Mouse (Mus musculus): ENCODE results near the gene Tnfrsf9. TPM values are rescaled to one million over a fixed set of nuclear protein-coding genes. Genes with fewer than 3 reads are reported as not detected.

Tnfrsf9 gene
- polyA plus RNA-seq, 1 experiment from 2014 or later: 1.5 TPM

DNA sequence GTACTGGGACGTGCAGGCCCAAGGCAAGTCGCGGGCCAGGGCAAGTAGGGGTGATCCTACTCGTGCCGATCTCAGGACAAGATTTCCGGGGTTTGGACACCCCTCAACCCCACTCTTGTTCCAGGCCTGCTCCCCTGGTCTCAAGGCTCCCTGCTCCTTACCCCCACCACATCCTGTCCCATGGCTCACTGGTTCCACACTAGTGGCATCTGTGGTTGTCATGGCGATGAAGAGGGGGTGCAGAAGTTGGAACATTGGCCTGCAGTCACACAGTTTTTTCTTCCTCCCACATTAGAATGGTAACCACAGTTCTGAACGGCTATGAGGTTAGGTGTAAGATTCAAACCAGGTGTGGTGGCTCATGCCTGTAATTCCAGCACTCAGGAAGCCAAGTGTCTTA is 6.8 kb downstream of the Tnfrsf9 start:
- Histone ChIP-seq H3K4me1 (replicated peaks) (no peaks in the 10 kb centered on the region), H3K9ac (no peak overlapping the region), H3K36me3 (no peaks in the 10 kb centered on the region), H3K4me2 (replicated peaks) (no peak overlapping the region), H3K4me3 (replicated peaks) (no peak overlapping the region), H3K27ac (no peak overlapping the region), H3K9me3 (no peaks in the 10 kb centered on the region), H3K27me3 (replicated peaks) (no peaks in the 10 kb centered on the region)
- WGBS: 75% methylated on average over 8 of the region's 8 CpGs
- 0 out of 2 replicates have a peak, but pooled peaks have one; percentile 27 for ATAC-seq

DNA sequence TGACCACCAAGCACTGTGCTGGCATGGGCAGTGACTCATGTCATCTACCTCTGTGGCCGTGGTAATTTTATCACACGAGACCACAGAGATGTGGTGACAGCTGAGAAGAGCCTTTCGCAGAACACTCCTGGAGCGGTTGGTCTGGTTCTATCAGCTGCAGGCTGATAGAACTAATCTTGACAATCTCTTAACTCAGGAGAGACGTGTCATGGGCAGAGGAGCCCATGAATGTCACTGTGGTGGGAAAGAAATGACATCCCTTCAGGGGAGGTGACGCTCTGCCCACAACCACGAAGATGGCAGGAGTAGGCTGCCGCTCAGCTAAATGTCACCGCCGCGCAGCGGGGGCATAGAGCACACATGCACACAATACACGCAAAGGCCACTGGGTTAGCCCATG is 9.9 kb downstream of the Tnfrsf9 start:
- Histone ChIP-seq H3K4me2 (replicated peaks) (no peak overlapping the region), H3K36me3 (no peaks in the 10 kb centered on the region), H3K9ac (no peak overlapping the region), H3K4me3 (replicated peaks) (no peak overlapping the region), H3K9me3 (no peaks in the 10 kb centered on the region), H3K27ac (no peak overlapping the region), H3K27me3 (replicated peaks) (no peaks in the 10 kb centered on the region; the same call in 1 of the 2 replicates), H3K4me1 (replicated peaks) (no peaks in the 10 kb centered on the region)
- ATAC-seq: no peak
- WGBS: 83% methylated on average over 13 of the region's 13 CpGs

DNA sequence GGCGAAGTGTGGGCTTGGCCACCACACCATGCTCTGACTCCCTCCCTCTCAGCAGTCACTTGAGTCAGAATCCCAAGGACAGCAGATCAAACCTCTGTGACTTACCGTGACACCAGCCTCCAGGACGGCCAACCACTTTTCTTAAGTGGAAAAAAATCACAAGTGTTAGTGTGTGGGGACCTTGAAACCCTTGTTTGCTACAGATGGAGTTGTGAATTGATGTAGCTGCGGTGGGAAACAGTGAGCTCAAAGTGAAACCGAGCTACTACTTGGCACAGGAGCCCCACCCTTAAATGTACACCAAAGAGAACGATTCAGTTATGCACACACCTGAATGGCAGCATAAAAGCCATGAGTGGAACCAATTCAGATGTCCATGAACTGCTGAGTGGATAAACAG is 10.6 kb downstream of the Tnfrsf9 start:
- H3K27me3 ChIP-seq (replicated peaks): no peaks in the 10 kb centered on the region; the same call in 1 of the 2 replicates
- no peak overlapping the region for H3K4me3 ChIP-seq (replicated peaks)
- 85% methylated on average over 6 of the region's 6 CpGs for WGBS
- no peaks in the 10 kb centered on the region for H3K36me3 ChIP-seq
- no peak overlapping the region for H3K4me2 ChIP-seq (replicated peaks)
- H3K9ac ChIP-seq: no peak overlapping the region
- no peaks in the 10 kb centered on the region for H3K4me1 ChIP-seq (replicated peaks)
- ATAC-seq: no peak
- no peak overlapping the region for H3K27ac ChIP-seq
- no peaks in the 10 kb centered on the region for H3K9me3 ChIP-seq

DNA sequence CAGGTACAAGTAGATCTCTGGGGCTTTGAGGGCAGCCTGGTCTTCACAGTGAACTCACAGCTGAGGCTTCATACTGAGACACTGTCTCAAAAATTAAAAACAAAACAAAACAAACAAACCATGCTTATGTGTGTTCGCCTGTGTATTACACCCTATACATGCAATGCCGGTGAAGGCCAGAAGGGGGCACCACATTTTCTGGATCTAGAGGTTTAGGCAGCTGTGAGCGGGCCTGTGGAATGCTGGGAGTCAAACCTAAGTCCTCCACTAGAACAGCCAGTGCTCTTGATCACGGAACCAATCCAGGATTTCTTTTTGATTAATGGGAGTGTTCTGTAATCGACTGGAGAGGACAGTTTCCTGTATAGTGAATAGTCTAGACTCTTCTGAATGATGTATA is 11.6 kb downstream of the Tnfrsf9 start:
- no peak overlapping the region for H3K4me3 ChIP-seq (replicated peaks)
- H3K4me2 ChIP-seq (replicated peaks): no peak overlapping the region
- no peaks in the 10 kb centered on the region for H3K9me3 ChIP-seq
- 57% methylated on average over 5 of the region's 5 CpGs for WGBS
- H3K27me3 ChIP-seq (replicated peaks): no peaks in the 10 kb centered on the region; the same call in 1 of the 2 replicates
- H3K4me1 ChIP-seq (replicated peaks): no peaks in the 10 kb centered on the region
- no peaks in the 10 kb centered on the region for H3K36me3 ChIP-seq
- no peak for ATAC-seq
- no peak overlapping the region for H3K27ac ChIP-seq
- no peak overlapping the region for H3K9ac ChIP-seq

DNA sequence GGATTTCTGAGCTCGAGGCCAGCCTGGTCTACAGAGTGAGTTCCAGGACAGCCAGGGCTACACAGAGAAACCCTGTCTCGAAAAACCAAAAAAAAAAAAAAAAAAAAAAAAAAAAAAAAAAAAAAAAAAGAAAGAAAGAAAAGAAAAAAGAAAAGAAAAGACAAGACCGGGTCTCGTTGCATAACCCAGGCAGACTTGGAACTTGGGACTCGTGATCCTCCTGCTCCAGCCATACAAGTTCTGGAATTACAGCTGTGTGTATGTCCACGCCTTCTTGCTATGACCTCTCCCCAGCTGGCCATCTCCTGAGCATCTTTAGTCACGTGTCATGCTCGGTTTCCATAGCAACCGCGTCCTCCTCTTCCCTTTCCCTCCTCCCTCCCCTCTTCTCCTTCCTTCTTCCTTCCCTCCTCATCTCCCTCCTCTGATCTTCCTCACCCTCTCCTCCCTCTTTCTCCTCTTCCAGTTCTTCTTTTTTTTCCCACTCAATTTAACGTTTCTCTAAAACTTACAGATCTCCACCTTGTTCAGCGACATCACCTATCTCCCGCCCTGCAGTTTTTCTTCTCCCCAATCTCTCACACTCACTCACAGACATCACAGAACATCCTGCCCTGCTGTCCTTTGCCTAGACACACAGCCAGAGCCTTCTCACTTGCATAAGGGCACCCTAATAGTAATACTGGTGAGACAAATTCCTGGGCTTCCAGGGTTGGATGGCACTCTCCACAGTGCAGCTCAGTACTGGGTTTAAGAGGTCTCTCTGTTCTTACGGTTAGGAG is 12.8 kb downstream of the Tnfrsf9 start:
- Histone ChIP-seq H3K9me3 (no peaks in the 10 kb centered on the region), H3K4me1 (replicated peaks) (no peaks in the 10 kb centered on the region), H3K9ac (no peak overlapping the region), H3K36me3 (no peaks in the 10 kb centered on the region), H3K4me3 (replicated peaks) (no peak overlapping the region), H3K27me3 (replicated peaks) (no peaks in the 10 kb centered on the region; the same call in 1 of the 2 replicates), H3K4me2 (replicated peaks) (no peak overlapping the region), H3K27ac (no peak overlapping the region)
- ATAC-seq: no peak
- 49% methylated on average over 14 of the region's 14 CpGs for WGBS

DNA sequence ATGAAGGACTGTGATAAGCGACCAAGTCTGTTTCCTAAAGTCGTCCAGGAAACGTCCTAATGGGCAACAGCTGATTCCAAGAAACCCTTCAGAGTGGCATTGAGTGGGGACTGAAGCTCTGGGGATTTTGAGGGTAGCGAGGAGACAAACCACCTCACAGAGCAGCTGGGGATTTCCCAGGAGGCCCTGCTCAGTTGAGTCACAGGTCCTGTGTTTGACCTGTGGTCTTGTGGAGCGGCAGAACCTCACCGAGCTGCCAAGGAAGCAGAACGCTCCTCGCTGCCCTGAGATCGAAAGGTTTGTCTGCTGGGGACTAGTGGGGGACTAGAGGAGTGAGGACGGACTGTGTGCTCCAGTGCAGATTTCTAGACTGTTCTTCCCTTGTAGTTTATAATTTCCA is 13.4 kb downstream of the Tnfrsf9 start:
- H3K36me3 ChIP-seq: no peaks in the 10 kb centered on the region
- no peak overlapping the region for H3K9ac ChIP-seq
- no peak overlapping the region for H3K27ac ChIP-seq
- H3K4me1 ChIP-seq (replicated peaks): no peaks in the 10 kb centered on the region
- H3K4me3 ChIP-seq (replicated peaks): no peak overlapping the region
- H3K9me3 ChIP-seq: no peaks in the 10 kb centered on the region
- WGBS: 59% methylated on average over 10 of the region's 10 CpGs
- H3K4me2 ChIP-seq (replicated peaks): no peak overlapping the region
- H3K27me3 ChIP-seq (replicated peaks): no peaks in the 10 kb centered on the region; the same call in 1 of the 2 replicates
- ATAC-seq: no peak

DNA sequence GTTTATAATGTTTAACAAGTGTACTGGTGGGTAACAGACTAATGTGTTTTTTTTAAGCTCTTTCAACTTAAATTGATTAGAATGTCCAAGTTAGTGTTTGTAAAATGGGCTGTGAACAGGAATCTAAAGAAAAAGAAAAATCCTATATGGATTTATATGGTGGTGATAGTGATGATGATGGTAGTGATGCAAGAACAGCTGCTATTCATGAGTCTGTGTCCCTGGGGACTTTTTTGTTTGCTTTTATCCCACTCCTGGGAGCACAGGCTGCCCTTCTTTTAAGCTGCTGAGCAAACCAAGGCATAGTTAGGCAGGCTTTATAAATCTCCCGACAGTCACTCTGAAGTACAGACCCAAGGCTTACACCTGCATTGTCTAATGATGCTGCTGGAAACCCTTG is 19.1 kb downstream of the Tnfrsf9 start:
- H3K9me3 ChIP-seq: no peaks in the 10 kb centered on the region
- H3K4me3 ChIP-seq (replicated peaks): no peak overlapping the region
- no peaks in the 10 kb centered on the region for H3K27me3 ChIP-seq (replicated peaks)
- no peaks in the 10 kb centered on the region for H3K4me1 ChIP-seq (replicated peaks)
- no peaks in the 10 kb centered on the region for H3K36me3 ChIP-seq
- ATAC-seq: no peak
- no peak overlapping the region for H3K9ac ChIP-seq
- WGBS: 73% methylated on average over 1 of the region's 1 CpGs
- H3K4me2 ChIP-seq (replicated peaks): no peak overlapping the region
- H3K27ac ChIP-seq: no peak overlapping the region

DNA sequence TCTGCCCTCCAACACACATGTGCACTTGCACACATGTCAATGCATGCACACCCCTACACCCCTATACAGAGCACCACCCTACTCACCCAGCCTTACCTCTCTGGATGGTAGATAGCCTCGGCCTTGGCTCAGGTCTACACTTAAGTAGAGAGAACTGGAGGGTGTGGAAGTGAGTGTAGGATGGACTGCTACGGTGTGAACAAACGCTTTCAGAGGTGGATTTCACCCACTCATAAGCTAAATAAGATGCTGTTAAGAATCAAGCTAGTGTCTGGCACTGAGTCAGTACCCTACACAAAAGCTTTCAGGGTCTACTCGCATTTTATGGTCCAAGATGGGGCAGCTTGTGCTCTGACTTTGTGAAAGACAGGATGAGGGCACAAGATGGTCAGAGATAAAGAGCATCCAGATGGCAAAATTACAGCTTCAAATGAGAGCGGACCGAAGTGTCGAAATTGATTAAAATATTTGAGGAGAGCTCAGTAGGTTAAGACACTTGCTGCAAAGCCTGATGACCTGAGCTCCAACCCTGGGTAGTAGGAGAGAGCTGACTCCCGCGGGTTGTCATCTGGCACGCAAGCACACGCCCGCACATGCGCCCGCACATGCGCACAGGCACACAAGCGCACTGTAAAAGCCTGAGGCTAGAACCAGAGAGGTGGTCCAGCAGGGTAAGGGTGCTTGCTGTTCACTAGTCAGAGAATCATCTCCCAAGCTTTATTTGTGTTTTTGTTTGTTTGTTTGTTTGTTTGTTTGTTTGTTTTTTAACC is 23.1 kb downstream of the Tnfrsf9 start:
- no peak for ATAC-seq
- H3K27ac ChIP-seq: no peak overlapping the region
- H3K9ac ChIP-seq: no peak overlapping the region
- no peak overlapping the region for H3K4me3 ChIP-seq (replicated peaks)
- no peaks in the 10 kb centered on the region for H3K4me1 ChIP-seq (replicated peaks)
- H3K4me2 ChIP-seq (replicated peaks): peak overlapping the region; percentile 24
- WGBS: 73% methylated on average over 16 of the region's 16 CpGs
- no peaks in the 10 kb centered on the region for H3K36me3 ChIP-seq
- no peaks in the 10 kb centered on the region for H3K9me3 ChIP-seq
- no peaks in the 10 kb centered on the region for H3K27me3 ChIP-seq (replicated peaks)

DNA sequence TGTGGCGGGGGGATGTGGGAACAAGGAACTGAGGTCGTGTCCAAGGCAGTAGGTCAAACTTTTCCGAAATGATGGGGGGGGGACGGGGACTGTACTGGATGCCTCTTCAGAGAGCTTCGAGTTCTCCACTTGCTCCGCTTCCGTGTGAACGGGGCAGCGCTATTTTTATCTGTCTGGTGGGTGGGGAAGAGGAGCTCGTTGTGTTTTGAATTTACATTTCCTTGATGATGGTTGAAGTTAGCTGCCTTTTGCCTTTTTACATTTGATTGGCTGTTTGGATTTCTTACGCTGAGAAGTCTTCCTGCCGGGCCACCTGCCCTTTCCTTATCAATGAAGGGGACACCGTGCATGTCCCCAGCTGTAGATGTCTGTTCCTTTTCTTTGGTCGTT is 23.7 kb downstream of the Tnfrsf9 start:
- Histone ChIP-seq H3K27ac (no peak overlapping the region), H3K9ac (no peak overlapping the region), H3K4me1 (replicated peaks) (no peaks in the 10 kb centered on the region), H3K9me3 (no peaks in the 10 kb centered on the region), H3K27me3 (replicated peaks) (no peaks in the 10 kb centered on the region), H3K36me3 (no peaks in the 10 kb centered on the region), H3K4me2 (replicated peaks) (peak overlapping the region; percentile 24), H3K4me3 (replicated peaks) (no peak overlapping the region)
- ATAC-seq: no peak
- 40% methylated on average over 14 of the region's 14 CpGs for WGBS

DNA sequence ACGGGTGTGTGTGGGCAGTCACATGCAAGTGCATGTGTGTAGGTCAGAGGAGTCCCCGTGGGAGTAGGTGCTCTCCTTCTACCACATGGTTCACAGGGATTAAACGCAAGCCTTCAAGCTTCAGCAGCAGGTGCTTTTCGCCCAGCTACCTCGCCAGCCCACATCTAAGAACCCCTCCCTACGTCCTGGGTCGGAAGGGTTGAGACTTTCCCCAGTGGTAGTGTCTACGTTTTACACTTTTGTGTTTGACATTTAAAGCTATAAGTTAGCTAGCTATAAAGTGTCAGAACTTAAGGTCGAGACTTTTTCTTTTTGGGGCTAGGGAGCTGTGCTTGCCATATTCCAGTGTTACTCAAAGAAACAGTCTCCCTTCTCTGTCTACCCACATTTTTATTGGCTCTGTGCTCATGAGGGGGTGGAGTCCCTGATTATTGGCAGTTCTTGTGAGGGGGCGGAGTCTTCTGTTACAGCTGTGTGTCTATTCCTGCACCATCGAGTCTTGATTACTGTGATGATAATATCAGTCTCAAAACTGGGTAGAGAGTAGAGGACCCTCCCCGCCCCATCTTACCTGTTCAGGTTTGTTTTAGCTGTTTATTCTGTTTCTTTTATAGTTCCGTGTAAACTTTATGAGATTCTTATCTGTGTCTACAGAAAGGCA is 25.8 kb downstream of the Tnfrsf9 start:
- Histone ChIP-seq H3K9me3 (no peaks in the 10 kb centered on the region), H3K4me2 (replicated peaks) (no peak overlapping the region), H3K4me3 (replicated peaks) (no peak overlapping the region), H3K9ac (no peak overlapping the region), H3K27me3 (replicated peaks) (no peaks in the 10 kb centered on the region), H3K4me1 (replicated peaks) (no peaks in the 10 kb centered on the region), H3K27ac (no peak overlapping the region), H3K36me3 (no peaks in the 10 kb centered on the region)
- WGBS: 59% methylated on average over 13 of the region's 13 CpGs
- ATAC-seq: no peak

DNA sequence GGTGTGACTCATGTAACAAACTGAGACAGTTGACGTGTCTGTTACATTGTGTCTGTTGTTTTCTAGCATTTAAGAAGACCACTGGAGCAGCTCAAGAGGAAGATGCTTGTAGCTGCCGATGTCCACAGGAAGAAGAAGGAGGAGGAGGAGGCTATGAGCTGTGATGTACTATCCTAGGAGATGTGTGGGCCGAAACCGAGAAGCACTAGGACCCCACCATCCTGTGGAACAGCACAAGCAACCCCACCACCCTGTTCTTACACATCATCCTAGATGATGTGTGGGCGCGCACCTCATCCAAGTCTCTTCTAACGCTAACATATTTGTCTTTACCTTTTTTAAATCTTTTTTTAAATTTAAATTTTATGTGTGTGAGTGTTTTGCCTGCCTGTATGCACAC is 30.3 kb downstream of the Tnfrsf9 start:
- no peak for ATAC-seq

DNA sequence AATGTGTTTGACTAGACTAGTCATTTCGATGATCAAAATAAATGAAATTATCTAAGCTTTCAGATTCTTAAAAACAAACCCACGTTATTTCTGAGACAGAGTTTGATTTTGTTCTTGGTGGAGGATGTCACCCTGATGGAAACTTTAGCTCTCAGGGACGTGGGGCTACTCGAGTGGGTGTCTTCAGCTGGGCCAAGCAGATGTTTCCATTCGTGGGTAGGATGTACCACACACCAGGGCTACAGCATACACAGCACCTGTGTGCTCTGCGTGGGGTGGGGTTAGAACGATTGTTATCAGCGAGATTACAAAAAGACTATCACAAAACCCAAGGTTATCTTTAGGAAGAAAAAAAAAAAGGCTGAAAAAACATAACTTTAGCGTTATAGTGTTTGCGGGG is 36.6 kb downstream of the Tnfrsf9 start:
- 79% methylated on average over 10 of the region's 10 CpGs for WGBS
- no peak overlapping the region for H3K4me3 ChIP-seq (replicated peaks)
- no peak overlapping the region for H3K9ac ChIP-seq
- H3K36me3 ChIP-seq: no peaks in the 10 kb centered on the region
- no peak overlapping the region for H3K4me2 ChIP-seq (replicated peaks)
- no peak overlapping the region for H3K27ac ChIP-seq
- H3K9me3 ChIP-seq: no peaks in the 10 kb centered on the region
- H3K4me1 ChIP-seq (replicated peaks): no peaks in the 10 kb centered on the region
- no peak for ATAC-seq
- H3K27me3 ChIP-seq (replicated peaks): no peaks in the 10 kb centered on the region

More for the DNA sequence above, 30.3 kb downstream of the Tnfrsf9 start:
- H3K27ac ChIP-seq: no peak overlapping the region
- 94% methylated on average over 7 of the region's 7 CpGs for WGBS
- no peaks in the 10 kb centered on the region for H3K27me3 ChIP-seq (replicated peaks)
- H3K9me3 ChIP-seq: no peaks in the 10 kb centered on the region
- H3K9ac ChIP-seq: no peak overlapping the region
- no peak overlapping the region for H3K4me3 ChIP-seq (replicated peaks)
- H3K36me3 ChIP-seq: no peaks in the 10 kb centered on the region
- no peaks in the 10 kb centered on the region for H3K4me1 ChIP-seq (replicated peaks)
- H3K4me2 ChIP-seq (replicated peaks): no peak overlapping the region

All from intestine, embryonic 15.5 days (tissue).